Mouse (Mus musculus): ENCODE data around the gene Mogat1. TPM values are rescaled to one million over a fixed set of nuclear protein-coding genes. Genes with fewer than 3 reads are reported as not detected.
A peak's percentile ranks its signal among the peaks of the same experiment; 100 is the strongest.
"Not testable (repeated sequence)": the region's sequence is repeated elsewhere in the genome, so short reads cannot be mapped to it uniquely, and the experiment has no call there.

The Mogat1 gene
- polyA plus RNA-seq, 1 experiment from 2014 or later: not detected

DNA sequence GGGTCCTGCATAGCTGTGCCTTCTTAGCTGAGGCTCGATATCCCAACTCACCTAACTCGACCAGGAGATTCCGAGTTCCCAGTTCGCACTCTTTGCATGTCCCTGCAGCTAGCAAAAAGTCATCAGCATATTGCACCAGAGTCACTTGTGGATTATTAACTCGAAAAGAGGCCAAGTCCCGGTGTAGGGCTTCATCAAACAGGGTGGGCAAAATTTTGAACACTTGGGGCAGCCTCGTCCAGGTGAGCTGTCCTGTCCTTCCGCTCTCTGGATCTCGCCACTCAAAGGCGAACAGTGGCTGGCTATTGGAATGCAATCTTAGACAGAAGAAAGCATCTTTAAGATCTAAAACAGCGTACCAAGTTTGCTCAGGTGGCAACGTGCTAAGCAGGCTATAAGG lies 8.9 kb upstream of the Mogat1 start:
- not testable (repeated sequence) for H3K4me3 ChIP-seq (ENCODE audit: low read depth, low read length); H3K9me3 ChIP-seq (ENCODE audit: control insufficient read depth, low read length); DNase-seq (ENCODE audit: low spot score); ATAC-seq (ENCODE audit: insufficient number of reproducible peaks, low FRiP score, low TSS enrichment, low read depth); H3K9ac ChIP-seq (ENCODE audit: low read length); H3K27me3 ChIP-seq (ENCODE audit: control insufficient read depth, insufficient read depth, low read length); H3K27ac ChIP-seq (replicated peaks; ENCODE audit: low read depth, low read length); H3K36me3 ChIP-seq (ENCODE audit: control insufficient read depth, insufficient read depth, low read length); H3K4me2 ChIP-seq (ENCODE audit: low read depth, severe bottlenecking); H3K4me1 ChIP-seq (ENCODE audit: control insufficient read depth, insufficient read depth, low read length)
- WGBS: 89% methylated on average over 12 of the region's 12 CpGs

DNA sequence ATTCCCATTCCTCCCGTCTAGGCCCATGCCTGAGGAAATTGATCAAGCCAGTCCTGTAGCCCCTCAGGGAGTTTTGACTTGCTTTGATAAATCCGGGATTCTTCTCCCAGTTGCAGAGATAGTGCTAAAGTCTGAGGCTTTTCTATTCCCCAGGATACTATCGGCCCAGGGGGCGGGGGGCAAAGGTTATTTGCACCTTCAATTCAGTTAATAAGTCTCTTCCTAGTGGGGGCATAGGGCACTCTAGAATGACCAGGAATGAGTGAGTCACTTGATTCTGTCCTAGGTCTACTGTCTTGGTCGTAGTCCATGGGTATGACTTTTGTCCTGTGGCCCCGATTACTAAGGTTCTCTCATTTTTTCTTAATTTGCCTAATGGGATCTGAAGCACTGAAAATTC lies 8.3 kb upstream of the Mogat1 start:
- no peaks in the 10 kb centered on the region for H3K36me3 ChIP-seq (ENCODE audit: control insufficient read depth, insufficient read depth, low read length)
- no peaks in the 10 kb centered on the region for H3K9me3 ChIP-seq (ENCODE audit: control insufficient read depth, low read length)
- no peak overlapping the region for H3K4me3 ChIP-seq (ENCODE audit: low read depth, low read length)
- ATAC-seq (ENCODE audit: insufficient number of reproducible peaks, low FRiP score, low TSS enrichment, low read depth): no peak
- H3K4me2 ChIP-seq (ENCODE audit: low read depth, severe bottlenecking): no peak overlapping the region
- DNase-seq (ENCODE audit: low spot score): no peak
- WGBS: 94% methylated on average over 6 of the region's 6 CpGs
- no peak overlapping the region for H3K9ac ChIP-seq (ENCODE audit: low read length)
- no peak overlapping the region for H3K27ac ChIP-seq (replicated peaks; ENCODE audit: low read depth, low read length)
- H3K27me3 ChIP-seq (ENCODE audit: control insufficient read depth, insufficient read depth, low read length): no peaks in the 10 kb centered on the region
- H3K4me1 ChIP-seq (ENCODE audit: control insufficient read depth, insufficient read depth, low read length): no peaks in the 10 kb centered on the region

- H3K36me3 ChIP-seq (ENCODE audit: control insufficient read depth, insufficient read depth, low read length): no peaks in the 10 kb centered on the region
- no peak overlapping the region for H3K4me2 ChIP-seq (ENCODE audit: low read depth, severe bottlenecking)
- WGBS: 67% methylated on average over 1 of the region's 1 CpGs
- H3K9ac ChIP-seq (ENCODE audit: low read length): no peak overlapping the region
- DNase-seq (ENCODE audit: low spot score) (no peak), ATAC-seq (ENCODE audit: insufficient number of reproducible peaks, low FRiP score, low TSS enrichment, low read depth) (no peak)
- H3K4me1 ChIP-seq (ENCODE audit: control insufficient read depth, insufficient read depth, low read length): no peaks in the 10 kb centered on the region
- H3K27me3 ChIP-seq (ENCODE audit: control insufficient read depth, insufficient read depth, low read length): no peaks in the 10 kb centered on the region
- no peaks in the 10 kb centered on the region for H3K9me3 ChIP-seq (ENCODE audit: control insufficient read depth, low read length)
- no peak overlapping the region for H3K27ac ChIP-seq (replicated peaks; ENCODE audit: low read depth, low read length)
- H3K4me3 ChIP-seq (ENCODE audit: low read depth, low read length): no peak overlapping the region
Measured at GRCm38 (mm10) chr1:78507137-78507536, 3.7 kb upstream of the Mogat1 start.

- ATAC-seq (ENCODE audit: insufficient number of reproducible peaks, low FRiP score, low TSS enrichment, low read depth) (peak; percentile 75), DNase-seq (ENCODE audit: low spot score) (peak; percentile 51)
- H3K36me3 ChIP-seq (ENCODE audit: control insufficient read depth, insufficient read depth, low read length): no peaks in the 10 kb centered on the region
- no peaks in the 10 kb centered on the region for H3K9me3 ChIP-seq (ENCODE audit: control insufficient read depth, low read length)
- H3K27ac ChIP-seq (replicated peaks; ENCODE audit: low read depth, low read length): no peak within 1 kb of the TSS
- no peaks in the 10 kb centered on the region for H3K4me1 ChIP-seq (ENCODE audit: control insufficient read depth, insufficient read depth, low read length)
- peak within 1 kb of the TSS; percentile 17 for H3K4me3 ChIP-seq (ENCODE audit: low read depth, low read length)
- 2% methylated on average over 25 of the region's 25 CpGs for WGBS
- H3K27me3 ChIP-seq (ENCODE audit: control insufficient read depth, insufficient read depth, low read length): no peaks in the 10 kb centered on the region
- H3K9ac ChIP-seq (ENCODE audit: low read length): peak within 1 kb of the TSS; percentile 51
- peak within 1 kb of the TSS; percentile 57 for H3K4me2 ChIP-seq (ENCODE audit: low read depth, severe bottlenecking)
Measured at GRCm38 (mm10) chr1:78511621-78512160, 900 bp downstream of the Mogat1 start, which contains the start of gene BC035947. TSS of gene BC035947 (minus strand) at chr1:78512158.

DNA sequence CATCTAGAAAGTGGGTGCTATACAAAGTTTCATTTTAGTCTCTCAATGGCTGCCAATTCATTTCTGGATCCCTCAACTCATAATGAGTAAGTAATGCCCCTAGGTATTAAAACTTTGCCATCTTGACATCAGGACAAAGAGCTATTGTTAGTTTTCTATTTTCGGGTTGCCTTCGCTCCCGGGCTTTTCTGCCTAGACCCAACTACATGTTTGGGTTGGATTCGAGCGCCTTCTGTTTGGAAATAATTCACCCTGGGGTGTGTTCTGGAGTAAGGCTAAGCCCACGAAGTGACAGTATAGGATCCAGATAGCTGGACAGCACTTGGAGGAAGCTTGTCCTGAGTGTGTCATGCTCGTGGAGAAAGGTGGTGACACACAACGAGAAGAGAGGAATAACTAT lies 2.0 kb downstream of the Mogat1 start:
- Histone ChIP-seq H3K27ac (replicated peaks; ENCODE audit: low read depth, low read length) (no peak overlapping the region), H3K4me3 (ENCODE audit: low read depth, low read length) (no peak overlapping the region), H3K4me2 (ENCODE audit: low read depth, severe bottlenecking) (no peak overlapping the region), H3K4me1 (ENCODE audit: control insufficient read depth, insufficient read depth, low read length) (no peaks in the 10 kb centered on the region), H3K36me3 (ENCODE audit: control insufficient read depth, insufficient read depth, low read length) (no peaks in the 10 kb centered on the region), H3K9ac (ENCODE audit: low read length) (no peak overlapping the region), H3K9me3 (ENCODE audit: control insufficient read depth, low read length) (no peaks in the 10 kb centered on the region), H3K27me3 (ENCODE audit: control insufficient read depth, insufficient read depth, low read length) (no peaks in the 10 kb centered on the region)
- no peak for ATAC-seq (ENCODE audit: insufficient number of reproducible peaks, low FRiP score, low TSS enrichment, low read depth)
- 84% methylated on average over 8 of the region's 8 CpGs for WGBS
- no peak for DNase-seq (ENCODE audit: low spot score)

DNA sequence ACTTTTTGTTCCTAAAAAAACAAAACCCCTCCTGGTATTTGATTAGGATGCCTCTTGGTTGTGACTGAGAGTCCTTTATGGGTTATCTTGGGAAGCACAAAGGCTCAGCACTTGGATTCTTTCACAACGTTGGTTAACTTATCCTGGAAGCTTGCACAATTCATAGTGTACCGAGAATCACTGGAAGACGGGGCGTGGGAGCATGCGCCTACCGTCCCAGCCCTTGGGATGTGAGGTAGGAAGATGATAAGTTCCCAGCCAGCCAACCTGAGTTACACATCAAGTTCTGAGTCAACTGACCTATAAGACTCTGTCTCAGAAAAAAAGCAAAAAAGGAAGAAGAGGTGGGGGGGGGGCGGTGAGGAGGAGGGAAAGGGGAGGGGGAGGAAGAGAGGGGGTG lies 8.1 kb downstream of the Mogat1 start:
- no peak overlapping the region for H3K9ac ChIP-seq (ENCODE audit: low read length)
- H3K27ac ChIP-seq (replicated peaks; ENCODE audit: low read depth, low read length): no peak overlapping the region
- DNase-seq (ENCODE audit: low spot score): no peak
- no peaks in the 10 kb centered on the region for H3K36me3 ChIP-seq (ENCODE audit: control insufficient read depth, insufficient read depth, low read length)
- WGBS: 90% methylated on average over 7 of the region's 7 CpGs
- no peaks in the 10 kb centered on the region for H3K9me3 ChIP-seq (ENCODE audit: control insufficient read depth, low read length)
- H3K4me1 ChIP-seq (ENCODE audit: control insufficient read depth, insufficient read depth, low read length): no peaks in the 10 kb centered on the region
- ATAC-seq (ENCODE audit: insufficient number of reproducible peaks, low FRiP score, low TSS enrichment, low read depth): no peak
- no peaks in the 10 kb centered on the region for H3K27me3 ChIP-seq (ENCODE audit: control insufficient read depth, insufficient read depth, low read length)
- no peak overlapping the region for H3K4me3 ChIP-seq (ENCODE audit: low read depth, low read length)
- H3K4me2 ChIP-seq (ENCODE audit: low read depth, severe bottlenecking): no peak overlapping the region

GRCm38 (mm10) chr1:78525189-78525886 lies 14.5 kb downstream of the Mogat1 start:
- Histone ChIP-seq H3K36me3 (ENCODE audit: control insufficient read depth, insufficient read depth, low read length) (no peaks in the 10 kb centered on the region), H3K27me3 (ENCODE audit: control insufficient read depth, insufficient read depth, low read length) (no peaks in the 10 kb centered on the region), H3K4me1 (ENCODE audit: control insufficient read depth, insufficient read depth, low read length) (no peaks in the 10 kb centered on the region), H3K9ac (ENCODE audit: low read length) (no peak overlapping the region), H3K9me3 (ENCODE audit: control insufficient read depth, low read length) (no peaks in the 10 kb centered on the region), H3K4me3 (ENCODE audit: low read depth, low read length) (no peak overlapping the region), H3K27ac (replicated peaks; ENCODE audit: low read depth, low read length) (no peak overlapping the region), H3K4me2 (ENCODE audit: low read depth, severe bottlenecking) (no peak overlapping the region)
- ATAC-seq (ENCODE audit: insufficient number of reproducible peaks, low FRiP score, low TSS enrichment, low read depth) (no peak), DNase-seq (ENCODE audit: low spot score) (peak; percentile 79)
- 49% methylated on average over 23 of the region's 23 CpGs for WGBS

- H3K9me3 ChIP-seq (ENCODE audit: control insufficient read depth, low read length): no peaks in the 10 kb centered on the region
- no peaks in the 10 kb centered on the region for H3K4me1 ChIP-seq (ENCODE audit: control insufficient read depth, insufficient read depth, low read length)
- no peak overlapping the region for H3K9ac ChIP-seq (ENCODE audit: low read length)
- no peaks in the 10 kb centered on the region for H3K36me3 ChIP-seq (ENCODE audit: control insufficient read depth, insufficient read depth, low read length)
- no peak overlapping the region for H3K27ac ChIP-seq (replicated peaks; ENCODE audit: low read depth, low read length)
- 84% methylated on average over 3 of the region's 3 CpGs for WGBS
- H3K4me2 ChIP-seq (ENCODE audit: low read depth, severe bottlenecking): no peak overlapping the region
- ATAC-seq (ENCODE audit: insufficient number of reproducible peaks, low FRiP score, low TSS enrichment, low read depth) (no peak), DNase-seq (ENCODE audit: low spot score) (no peak)
- no peaks in the 10 kb centered on the region for H3K27me3 ChIP-seq (ENCODE audit: control insufficient read depth, insufficient read depth, low read length)
- H3K4me3 ChIP-seq (ENCODE audit: low read depth, low read length): no peak overlapping the region
Measured at GRCm38 (mm10) chr1:78528356-78528755, 17.6 kb downstream of the Mogat1 start.

- Histone ChIP-seq H3K4me2 (ENCODE audit: low read depth, severe bottlenecking) (no peak overlapping the region), H3K4me1 (ENCODE audit: control insufficient read depth, insufficient read depth, low read length) (no peaks in the 10 kb centered on the region), H3K9ac (ENCODE audit: low read length) (no peak overlapping the region), H3K27ac (replicated peaks; ENCODE audit: low read depth, low read length) (no peak overlapping the region), H3K36me3 (ENCODE audit: control insufficient read depth, insufficient read depth, low read length) (no peaks in the 10 kb centered on the region), H3K4me3 (ENCODE audit: low read depth, low read length) (no peak overlapping the region), H3K27me3 (ENCODE audit: control insufficient read depth, insufficient read depth, low read length) (no peaks in the 10 kb centered on the region), H3K9me3 (ENCODE audit: control insufficient read depth, low read length) (no peaks in the 10 kb centered on the region)
- ATAC-seq (ENCODE audit: insufficient number of reproducible peaks, low FRiP score, low TSS enrichment, low read depth) (no peak), DNase-seq (ENCODE audit: low spot score) (no peak)
- WGBS: 89% methylated on average over 8 of the region's 8 CpGs
Measured at GRCm38 (mm10) chr1:78529011-78529410, 18.2 kb downstream of the Mogat1 start.

Measured in limb, embryonic 11.5 days (tissue).